Mouse (Mus musculus) cerebral cortex, adult 2 months (tissue): Measurements from ENCODE around the gene Zfp36.

ENCODE experiments used
- WGBS: fragments of 180-500 bp; shearing (Covaris S2); methylation state at CpG from one replicate; pipeline ENCODE4 v1.1.7; 2018; 5-methylcytosine and 5-hydroxymethylcytosine counted together

Zfp36 gene

GRCm38 (mm10) chr7:28367663-28368275 is 12.3 kb downstream of the Zfp36 start:
- 82% methylated on average over 16 of the region's 16 CpGs for WGBS

GRCm38 (mm10) chr7:28362441-28363060 is 17.5 kb downstream of the Zfp36 start:
- WGBS: 72% methylated on average over 16 of the region's 16 CpGs

- WGBS: 78% methylated on average over 20 of the region's 20 CpGs
Measured at GRCm38 (mm10) chr7:28361647-28362341, 18.3 kb downstream of the Zfp36 start.

- 90% methylated on average over 6 of the region's 6 CpGs for WGBS
Measured at GRCm38 (mm10) chr7:28360291-28360690, 19.8 kb downstream of the Zfp36 start.

GRCm38 (mm10) chr7:28359854-28360253 is 20.2 kb downstream of the Zfp36 start:
- 89% methylated on average over 10 of the region's 10 CpGs for WGBS

- WGBS: 73% methylated on average over 7 of the region's 7 CpGs
Measured at GRCm38 (mm10) chr7:28358431-28358830, 21.6 kb downstream of the Zfp36 start.

- WGBS: 24% methylated on average over 5 of the region's 5 CpGs
Measured at GRCm38 (mm10) chr7:28357984-28358383, 22.1 kb downstream of the Zfp36 start.

- WGBS: 20% methylated on average over 5 of the region's 5 CpGs
Measured at GRCm38 (mm10) chr7:28356981-28357380, 23.1 kb downstream of the Zfp36 start.

- WGBS: 96% methylated on average over 3 of the region's 3 CpGs
Measured at GRCm38 (mm10) chr7:28355221-28355620, 24.8 kb downstream of the Zfp36 start.

GRCm38 (mm10) chr7:28354596-28354995 is 25.5 kb downstream of the Zfp36 start:
- WGBS: 91% methylated on average over 3 of the region's 3 CpGs

GRCm38 (mm10) chr7:28354113-28354581 is 25.9 kb downstream of the Zfp36 start:
- 87% methylated on average over 3 of the region's 3 CpGs for WGBS

GRCm38 (mm10) chr7:28353267-28353666 is 26.8 kb downstream of the Zfp36 start:
- WGBS: 88% methylated on average over 2 of the region's 2 CpGs

GRCm38 (mm10) chr7:28351676-28352191 is 28.3 kb downstream of the Zfp36 start:
- 26% methylated on average over 4 of the region's 4 CpGs for WGBS

GRCm38 (mm10) chr7:28350155-28350883 is 29.7 kb downstream of the Zfp36 start, which contains the start of gene Rps16:
Gene Rps16, plus strand, starts transcription at chr7:28350652.
- WGBS: under 1% methylated on average over 48 of the region's 50 CpGs

- WGBS: 84% methylated on average over 7 of the region's 7 CpGs
Measured at GRCm38 (mm10) chr7:28348601-28349000, 31.5 kb downstream of the Zfp36 start.

GRCm38 (mm10) chr7:28347746-28348145 is 32.3 kb downstream of the Zfp36 start:
- WGBS: 70% methylated on average over 3 of the region's 3 CpGs

- WGBS: 2% methylated on average over 4 of the region's 4 CpGs
Measured at GRCm38 (mm10) chr7:28344637-28345036, 35.4 kb downstream of the Zfp36 start.

GRCm38 (mm10) chr7:28341381-28341780 is 38.7 kb downstream of the Zfp36 start:
- WGBS: 54% methylated on average over 7 of the region's 7 CpGs

GRCm38 (mm10) chr7:28339213-28339917 is 40.7 kb downstream of the Zfp36 start:
- 57% methylated on average over 19 of the region's 19 CpGs for WGBS

- under 1% methylated on average over 77 of the region's 77 CpGs for WGBS
Measured at GRCm38 (mm10) chr7:28338108-28338998, 41.7 kb downstream of the Zfp36 start, which contains the start of gene Supt5. Gene Supt5, minus strand, starts transcription at chr7:28338746.
